Mouse (Mus musculus): Measurements from ENCODE around the gene Cdca8. TPM values are rescaled to one million over a fixed set of nuclear protein-coding genes. Genes with fewer than 3 reads are reported as not detected.
"Not testable (repeated sequence)": the region's sequence is repeated elsewhere in the genome, so short reads cannot be mapped to it uniquely, and the experiment has no call there.

Cdca8 gene
- 63.5 and 63.8 TPM in 2 replicates for polyA plus RNA-seq (2014; fragmentation: Nextera tagmentation; extraction: Ambion mirVana)

GRCm38 (mm10) chr4:124939211-124939610, at the start of gene Cdca8:
Gene Cdca8 (minus strand): TSS chr4:124939311.
- H3K4me1 ChIP-seq (ENCODE audit: control insufficient read depth, insufficient read depth, low read length), result peaks cover 12% of the 10 kb centered on the region
- H3K4me2 ChIP-seq (ENCODE audit: low read length); DNase-seq (ENCODE audit: low spot score); ATAC-seq; H3K27me3 ChIP-seq (replicated peaks; ENCODE audit: control insufficient read depth, insufficient read depth, low read length); H3K4me3 ChIP-seq (ENCODE audit: low read depth, low read length); H3K9ac ChIP-seq (ENCODE audit: low read length); H3K27ac ChIP-seq (ENCODE audit: low read depth, low read length); H3K9me3 ChIP-seq (replicated peaks; ENCODE audit: control insufficient read depth, low read length): not testable (repeated sequence)
- 89% methylated on average over 4 of the region's 4 CpGs for WGBS
- peaks cover 39% of the 10 kb centered on the region for H3K36me3 ChIP-seq (ENCODE audit: control insufficient read depth, insufficient read depth, low read length)

- Histone ChIP-seq H3K27ac (ENCODE audit: low read depth, low read length) (no peak overlapping the region), H3K4me1 (ENCODE audit: control insufficient read depth, insufficient read depth, low read length) (peaks cover 5% of the 10 kb centered on the region)
- 19% methylated on average over 9 of the region's 9 CpGs for WGBS
Measured at GRCm38 (mm10) chr4:124988382-124988781, 49.3 kb upstream of the Cdca8 start.

DNA sequence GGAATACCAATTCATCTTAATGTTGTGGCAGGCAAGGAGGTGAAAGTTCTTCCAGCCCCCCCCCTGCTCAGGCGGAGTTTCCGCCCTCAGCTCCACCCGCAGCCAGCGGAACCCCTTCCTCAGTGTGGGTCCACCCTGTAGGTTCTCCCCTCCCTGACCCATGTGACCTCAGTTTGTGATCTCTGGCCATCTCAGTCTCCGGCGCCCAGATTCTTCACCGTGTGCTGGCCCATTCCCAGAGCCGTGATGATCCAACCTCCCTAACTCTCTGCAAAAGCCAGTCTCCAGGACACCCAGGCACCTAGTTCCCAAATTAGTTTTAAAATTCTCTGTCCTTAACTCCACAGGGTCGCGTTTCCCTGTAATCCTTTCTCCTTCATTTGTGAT, 48.6 kb upstream of the Cdca8 start:
- DNase-seq (ENCODE audit: low spot score) (no peak), ATAC-seq (no peak)
- no peak overlapping the region for H3K9ac ChIP-seq (ENCODE audit: low read length)
- H3K9me3 ChIP-seq (replicated peaks; ENCODE audit: control insufficient read depth, low read length), result no peaks in the 10 kb centered on the region
- no peak overlapping the region for H3K4me3 ChIP-seq (ENCODE audit: low read depth, low read length)
- H3K27me3 ChIP-seq (replicated peaks; ENCODE audit: control insufficient read depth, insufficient read depth, low read length), result peaks cover 67% of the 10 kb centered on the region
- 0 out of 2 replicates have a peak overlapping the region, but pooled peaks have one; percentile 5 for H3K4me2 ChIP-seq (ENCODE audit: low read length)
- no peaks in the 10 kb centered on the region for H3K36me3 ChIP-seq (ENCODE audit: control insufficient read depth, insufficient read depth, low read length)
- WGBS, result 5% methylated on average over 10 of the region's 10 CpGs
- H3K27ac ChIP-seq (ENCODE audit: low read depth, low read length), result no peak overlapping the region
- peaks cover 5% of the 10 kb centered on the region for H3K4me1 ChIP-seq (ENCODE audit: control insufficient read depth, insufficient read depth, low read length)

More at GRCm38 (mm10) chr4:124988382-124988781, 49.3 kb upstream of the Cdca8 start:
- Histone ChIP-seq H3K27me3 (replicated peaks; ENCODE audit: control insufficient read depth, insufficient read depth, low read length) (peaks cover 67% of the 10 kb centered on the region), H3K36me3 (ENCODE audit: control insufficient read depth, insufficient read depth, low read length) (no peaks in the 10 kb centered on the region), H3K4me2 (ENCODE audit: low read length) (no peak overlapping the region), H3K4me3 (ENCODE audit: low read depth, low read length) (no peak overlapping the region), H3K9ac (ENCODE audit: low read length) (no peak overlapping the region), H3K9me3 (replicated peaks; ENCODE audit: control insufficient read depth, low read length) (no peaks in the 10 kb centered on the region)
- ATAC-seq (no peak), DNase-seq (ENCODE audit: low spot score) (no peak)

GRCm38 (mm10) chr4:124986739-124987710, 47.9 kb upstream of the Cdca8 start:
- 3% methylated on average over 43 of the region's 51 CpGs for WGBS
- ATAC-seq, result no peak

DNA sequence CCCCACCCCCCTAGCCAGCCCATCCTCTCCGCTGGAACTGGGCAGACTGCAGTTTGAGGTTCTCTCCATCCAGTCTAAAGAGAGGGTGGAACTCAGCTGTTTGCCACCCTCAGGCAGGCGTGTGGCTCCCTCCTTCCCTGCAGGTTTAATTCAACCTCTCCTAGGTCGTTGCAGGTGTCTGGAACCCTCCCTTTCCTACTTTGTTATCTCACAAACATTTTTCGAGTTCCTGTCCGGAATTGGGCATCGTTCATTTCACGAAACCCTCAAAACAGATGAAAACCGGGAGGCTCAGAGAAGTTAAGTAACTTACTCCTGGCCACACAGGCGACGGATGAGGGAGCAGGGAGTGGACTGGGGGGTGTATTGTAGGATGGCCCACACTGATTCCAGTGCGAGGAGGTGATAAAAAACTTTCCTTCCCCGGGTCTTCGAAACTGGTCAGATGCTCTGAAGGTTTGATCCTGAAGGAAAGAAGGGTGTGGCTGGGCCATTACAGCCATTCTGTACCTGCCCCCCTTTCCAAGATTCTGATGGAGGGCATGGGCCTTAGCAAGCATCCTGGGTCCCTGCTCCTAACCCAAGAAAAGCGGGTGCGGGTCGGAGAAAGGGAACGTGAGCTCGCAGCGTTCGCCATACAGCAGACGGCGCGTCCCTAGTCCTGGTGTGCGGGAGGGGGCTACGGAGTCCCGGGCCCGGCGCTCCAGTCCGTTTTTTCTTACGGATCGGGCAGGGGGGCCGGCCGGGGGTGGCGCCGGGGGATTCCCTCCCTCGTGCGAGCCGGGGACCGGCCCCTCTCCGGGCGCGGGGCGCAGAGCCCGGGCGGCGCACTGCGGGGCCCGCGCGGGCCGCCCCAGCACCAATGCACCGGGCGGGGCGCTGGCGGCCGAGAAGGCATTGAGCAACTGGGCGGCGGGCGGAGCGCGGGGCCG, 46.8 kb upstream of the Cdca8 start, which contains the start of gene Rspo1:
Gene Rspo1, plus strand, starts transcription at position 760 of the 932 bp plus-strand sequence.
- Histone ChIP-seq H3K4me3 (ENCODE audit: low read depth, low read length) (peak within 1 kb of the TSS; percentile 30), H3K9me3 (replicated peaks; ENCODE audit: control insufficient read depth, low read length) (no peaks in the 10 kb centered on the region), H3K27ac (ENCODE audit: low read depth, low read length) (no peak within 1 kb of the TSS), H3K4me2 (ENCODE audit: low read length) (peak within 1 kb of the TSS; percentile 51), H3K4me1 (ENCODE audit: control insufficient read depth, insufficient read depth, low read length) (peaks cover 5% of the 10 kb centered on the region), H3K36me3 (ENCODE audit: control insufficient read depth, insufficient read depth, low read length) (no peaks in the 10 kb centered on the region), H3K9ac (ENCODE audit: low read length) (peak within 1 kb of the TSS; percentile 37), H3K27me3 (replicated peaks; ENCODE audit: control insufficient read depth, insufficient read depth, low read length) (peaks cover 63% of the 10 kb centered on the region)
- DNase-seq (ENCODE audit: low spot score) (no peak), ATAC-seq (peak; percentile 20; the same call in 1 of the 2 replicates)
- 1% methylated on average over 42 of the region's 62 CpGs for WGBS

More at GRCm38 (mm10) chr4:124986739-124987710, 47.9 kb upstream of the Cdca8 start:
- Histone ChIP-seq H3K4me2 (ENCODE audit: low read length) (peak overlapping the region; percentile 51), H3K27me3 (replicated peaks; ENCODE audit: control insufficient read depth, insufficient read depth, low read length) (peaks cover 67% of the 10 kb centered on the region), H3K9ac (ENCODE audit: low read length) (peak overlapping the region; percentile 37), H3K4me3 (ENCODE audit: low read depth, low read length) (peak overlapping the region; percentile 30), H3K4me1 (ENCODE audit: control insufficient read depth, insufficient read depth, low read length) (peaks cover 5% of the 10 kb centered on the region), H3K9me3 (replicated peaks; ENCODE audit: control insufficient read depth, low read length) (no peaks in the 10 kb centered on the region), H3K27ac (ENCODE audit: low read depth, low read length) (no peak overlapping the region), H3K36me3 (ENCODE audit: control insufficient read depth, insufficient read depth, low read length) (no peaks in the 10 kb centered on the region)
- DNase-seq (ENCODE audit: low spot score), result peak; percentile 48

DNA sequence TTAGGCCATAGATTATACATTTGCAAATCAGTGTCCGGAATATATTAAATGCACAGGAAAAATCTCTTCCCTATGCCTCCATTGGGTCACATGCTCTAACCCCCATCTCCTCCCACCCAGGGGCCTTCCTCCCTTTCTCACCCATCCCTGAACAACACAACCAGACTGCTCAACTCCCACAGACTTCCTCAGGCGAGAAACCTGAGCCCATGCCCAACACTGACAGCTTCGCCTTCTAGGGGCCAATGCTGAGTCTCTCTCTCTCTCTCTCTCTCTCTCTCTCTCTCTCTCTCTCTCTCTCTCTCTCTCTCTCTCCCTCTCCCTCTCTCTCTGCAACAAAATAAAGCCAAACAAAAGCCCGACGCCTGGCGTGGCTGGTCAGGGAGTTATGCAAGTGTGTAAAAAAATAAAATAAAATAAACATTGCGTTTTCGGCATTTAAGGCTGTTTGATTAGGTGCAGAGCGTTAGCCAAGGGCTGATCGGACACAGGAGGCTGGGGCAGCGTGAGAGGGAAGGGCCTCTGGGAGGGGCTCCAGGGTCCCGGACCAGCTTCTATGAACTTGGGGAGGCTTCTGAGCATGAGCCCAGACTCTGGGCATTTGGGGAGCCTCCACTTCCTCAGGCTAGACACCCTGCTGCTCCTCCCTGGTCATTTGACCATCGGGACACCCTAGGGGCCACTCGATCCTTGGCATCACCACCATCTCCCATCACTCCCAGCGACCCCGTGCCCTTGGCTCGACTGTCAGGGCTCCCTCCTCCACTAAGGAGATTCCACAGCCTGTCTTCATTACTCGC, 46.0 kb upstream of the Cdca8 start:
- Histone ChIP-seq H3K4me1 (ENCODE audit: control insufficient read depth, insufficient read depth, low read length) (peaks cover 5% of the 10 kb centered on the region), H3K4me2 (ENCODE audit: low read length) (no peak overlapping the region), H3K9ac (ENCODE audit: low read length) (no peak overlapping the region), H3K27ac (ENCODE audit: low read depth, low read length) (no peak overlapping the region), H3K27me3 (replicated peaks; ENCODE audit: control insufficient read depth, insufficient read depth, low read length) (peaks cover 58% of the 10 kb centered on the region), H3K4me3 (ENCODE audit: low read depth, low read length) (no peak overlapping the region), H3K36me3 (ENCODE audit: control insufficient read depth, insufficient read depth, low read length) (no peaks in the 10 kb centered on the region), H3K9me3 (replicated peaks; ENCODE audit: control insufficient read depth, low read length) (no peaks in the 10 kb centered on the region)
- 10% methylated on average over 18 of the region's 18 CpGs for WGBS
- no peak for DNase-seq (ENCODE audit: low spot score)
- ATAC-seq, result no peak

DNA sequence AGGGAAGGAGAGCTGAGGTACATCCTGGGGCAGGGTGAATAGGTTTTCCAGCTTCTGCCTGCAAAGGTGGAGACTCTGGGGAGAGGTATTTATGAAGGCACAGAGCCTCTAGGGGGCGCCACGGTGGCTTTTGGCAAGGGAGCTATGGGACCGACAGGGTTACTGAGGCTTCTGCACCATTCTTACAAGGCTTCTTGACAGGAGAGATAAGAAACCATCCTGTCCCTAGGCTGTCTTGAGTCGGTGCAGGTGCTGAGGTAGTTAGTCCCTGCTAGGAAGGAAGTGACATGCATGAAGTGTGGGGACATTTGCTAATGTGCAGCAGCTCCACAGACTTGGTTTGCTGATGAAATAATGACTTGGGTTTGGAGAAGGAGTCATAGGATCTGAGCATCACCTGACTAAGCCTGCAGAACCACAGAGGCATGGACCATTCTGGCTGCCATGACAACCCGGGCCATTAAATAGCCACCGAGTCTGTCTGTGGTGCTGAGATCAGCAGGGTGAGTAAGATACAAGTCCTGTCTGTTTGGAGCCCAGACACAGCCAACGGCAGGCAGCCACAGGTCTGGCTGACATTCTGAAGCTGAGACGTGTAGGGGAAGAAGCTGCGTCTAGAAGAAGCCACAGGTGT, 44.9 kb upstream of the Cdca8 start:
- ATAC-seq (no peak), DNase-seq (ENCODE audit: low spot score) (no peak)
- Histone ChIP-seq H3K4me1 (ENCODE audit: control insufficient read depth, insufficient read depth, low read length) (peaks cover 5% of the 10 kb centered on the region), H3K9me3 (replicated peaks; ENCODE audit: control insufficient read depth, low read length) (no peaks in the 10 kb centered on the region), H3K4me3 (ENCODE audit: low read depth, low read length) (no peak overlapping the region), H3K4me2 (ENCODE audit: low read length) (no peak overlapping the region), H3K36me3 (ENCODE audit: control insufficient read depth, insufficient read depth, low read length) (no peaks in the 10 kb centered on the region), H3K9ac (ENCODE audit: low read length) (no peak overlapping the region), H3K27me3 (replicated peaks; ENCODE audit: control insufficient read depth, insufficient read depth, low read length) (peaks cover 48% of the 10 kb centered on the region), H3K27ac (ENCODE audit: low read depth, low read length) (no peak overlapping the region)
- 22% methylated on average over 9 of the region's 9 CpGs for WGBS

Measured in forebrain, embryonic 14.5 days (tissue).